22 mouse cellular contexts compared by ENCODE assay signal in the genomic region with DNA sequence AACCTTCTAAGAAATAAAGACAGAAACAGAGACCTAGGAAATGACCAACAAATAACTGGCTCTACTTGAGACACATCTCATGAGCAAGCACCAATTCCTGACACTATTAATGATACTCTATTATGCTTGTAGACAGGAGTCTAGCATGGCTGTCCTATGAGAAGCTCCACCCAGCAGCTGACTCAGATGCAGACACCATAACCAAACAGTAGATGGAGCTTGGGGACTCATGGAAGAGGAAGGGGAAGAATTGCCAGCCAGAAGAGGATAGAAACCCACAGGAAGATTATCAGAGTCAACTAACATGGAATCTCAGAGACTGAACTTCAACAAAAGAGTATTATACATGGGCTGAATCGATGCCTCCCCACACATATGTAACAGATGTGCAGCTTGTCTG.
DNase-seq lines count a peak whose midpoint lies in the region; ATAC-seq and TF ChIP-seq lines count a peak whose summit lies in the region.
"Had no signal": no experiment of that assay in that cellular context is flagged by ENCODE, and none has a peak within 500 bp of the region (broad histone marks: within the 10 kb centered on the region; RNA-seq: fewer than 3 reads in every experiment).

No protein-coding gene starts in this region.

- no peak overlapping the region for H3K4me3 ChIP-seq in heart, adult 2 months
- no peak overlapping the region for H3K4me3 ChIP-seq in heart, embryonic 12.5 days
- no peak overlapping the region for H3K4me3 ChIP-seq in lung, postnatal 0 days (ENCODE audit: low read depth, low read length)
- H3K4me3 ChIP-seq: hindbrain, embryonic 12.5 days; limb, embryonic 13.5 days; liver, embryonic 12.5 days; midbrain, embryonic 10.5 days; neural tube, embryonic 15.5 days had no signal

- ATAC-seq in heart, embryonic 12.5 days (ENCODE audit: insufficient number of reproducible peaks, low FRiP score): no peak
- no peak for ATAC-seq in lung, postnatal 0 days
- ATAC-seq: liver, embryonic 12.5 days had no signal

- no peaks in the 10 kb centered on the region for H3K79me2 ChIP-seq in heart, adult 2 months (replicated peaks; ENCODE audit: control insufficient read depth, insufficient read depth, low read length)

- intact Hi-C loops in heart, adult 2 months (cut with DNase I): loop anchor here (10.0 kb wide), 1 partner anchor 637 kb away; no protein-coding TSS in a partner anchor

- DNase-seq in heart, adult 2 months: no peak
- no peak for DNase-seq in lung, postnatal 0 days (ENCODE audit: low spot score)
- no peak for DNase-seq in lung, postnatal 36 days
- peak; percentile 14 for DNase-seq in Muller cell, postnatal 12 days (ENCODE audit: inconsistent ontology term)
- DNase-seq in retina, embryonic 14.5 days (ENCODE audit: low spot score): peak; percentile 24
- DNase-seq in urinary bladder, postnatal 36 days (ENCODE audit: low spot score in 2 of 2): no peak
- no peak for DNase-seq in yolk sac, embryonic 10.5 days (ENCODE audit: low spot score)
- DNase-seq: adrenal gland, adult 8-10 months; cerebellum, adult 8-10 months; cerebellum, postnatal 36 days; heart, postnatal 14 days; kidney, adult 18-20 months; kidney, postnatal 10 days; layer of hippocampus, postnatal 36 days; lung, adult 18-20 months had no signal

- peak; percentile 53 for TF ChIP-seq CTCF in heart, adult 2 months (IDR thresholded peaks at IDR 0.05)
- TF ChIP-seq CTCF in lung, postnatal 0 days (IDR thresholded peaks at IDR 0.05): peak; percentile 44

- H3K27ac ChIP-seq in heart, adult 2 months: no peak overlapping the region
- no peak overlapping the region for H3K27ac ChIP-seq in heart, embryonic 12.5 days (ENCODE audit: poor library complexity, severe bottlenecking)
- H3K27ac ChIP-seq in lung, postnatal 0 days (ENCODE audit: low read length): no peak overlapping the region
- H3K27ac ChIP-seq: hindbrain, embryonic 12.5 days; limb, embryonic 13.5 days; liver, embryonic 12.5 days; midbrain, embryonic 10.5 days; neural tube, embryonic 15.5 days had no signal

- no peaks in the 10 kb centered on the region for H3K9me3 ChIP-seq in heart, embryonic 12.5 days (replicated peaks)
- H3K9me3 ChIP-seq in lung, postnatal 0 days (ENCODE audit: low read length): no peaks in the 10 kb centered on the region
- H3K9me3 ChIP-seq: hindbrain, embryonic 12.5 days; limb, embryonic 13.5 days; liver, embryonic 12.5 days; midbrain, embryonic 10.5 days; neural tube, embryonic 15.5 days had no signal

- no peak for TF ChIP-seq POLR2A in heart, adult 2 months (IDR thresholded peaks at IDR 0.05; ENCODE audit: insufficient read depth, low read depth, low read length)

- H3K4me2 ChIP-seq in heart, embryonic 12.5 days: no peak overlapping the region
- no peak overlapping the region for H3K4me2 ChIP-seq in lung, postnatal 0 days (replicated peaks; ENCODE audit: low read depth, low read length)
- H3K4me2 ChIP-seq: heart, embryonic 11.5 days; hindbrain, embryonic 12.5 days; limb, embryonic 13.5 days; liver, embryonic 12.5 days; neural tube, embryonic 15.5 days had no signal

- no peaks in the 10 kb centered on the region for H3K27me3 ChIP-seq in heart, adult 2 months (ENCODE audit: control insufficient read depth, insufficient read depth, low read length)
- H3K27me3 ChIP-seq in heart, embryonic 12.5 days (replicated peaks): no peaks in the 10 kb centered on the region
- H3K27me3 ChIP-seq in lung, postnatal 0 days (replicated peaks; ENCODE audit: insufficient read depth, low read length): no peaks in the 10 kb centered on the region
- H3K27me3 ChIP-seq: hindbrain, embryonic 12.5 days; limb, embryonic 13.5 days; liver, embryonic 12.5 days; neural tube, embryonic 15.5 days had no signal

- no peak overlapping the region for H3K9ac ChIP-seq in heart, adult 2 months (ENCODE audit: low read depth, low read length)
- H3K9ac ChIP-seq in heart, embryonic 12.5 days: no peak overlapping the region
- no peak overlapping the region for H3K9ac ChIP-seq in lung, postnatal 0 days (replicated peaks; ENCODE audit: low read depth)
- H3K9ac ChIP-seq: hindbrain, embryonic 12.5 days; limb, embryonic 13.5 days; liver, embryonic 12.5 days; neural tube, embryonic 15.5 days had no signal

- no peaks in the 10 kb centered on the region for H3K36me3 ChIP-seq in heart, adult 2 months (ENCODE audit: control insufficient read depth, insufficient read depth, low read length)
- H3K36me3 ChIP-seq in heart, embryonic 12.5 days: no peaks in the 10 kb centered on the region
- no peaks in the 10 kb centered on the region for H3K36me3 ChIP-seq in lung, postnatal 0 days (ENCODE audit: insufficient read depth, low read length)
- H3K36me3 ChIP-seq: hindbrain, embryonic 12.5 days; limb, embryonic 13.5 days; liver, embryonic 12.5 days; midbrain, embryonic 10.5 days; neural tube, embryonic 15.5 days had no signal

- 64% methylated on average over 1 of the region's 1 CpGs for WGBS in heart, adult 2 months
- WGBS in heart, embryonic 12.5 days: 50% methylated on average over 1 of the region's 1 CpGs
- WGBS in lung, postnatal 0 days: 67% methylated on average over 1 of the region's 1 CpGs

- H3K4me1 ChIP-seq in heart, adult 2 months (ENCODE audit: control insufficient read depth, insufficient read depth, low read length): no peaks in the 10 kb centered on the region
- H3K4me1 ChIP-seq in heart, embryonic 12.5 days (replicated peaks): no peaks in the 10 kb centered on the region
- H3K4me1 ChIP-seq in lung, postnatal 0 days (ENCODE audit: insufficient read depth, low read depth, low read length): no peaks in the 10 kb centered on the region
- H3K4me1 ChIP-seq: hindbrain, embryonic 12.5 days; limb, embryonic 13.5 days; liver, embryonic 12.5 days; midbrain, embryonic 10.5 days; neural tube, embryonic 15.5 days had no signal

- TF ChIP-seq EP300 in heart, adult 2 months (IDR thresholded peaks at IDR 0.05; ENCODE audit: insufficient read depth, low read depth, low read length): no peak
- no peak for TF ChIP-seq EP300 in lung, postnatal 0 days (IDR thresholded peaks at IDR 0.05)

Comparison
In these comparisons a context has a peak if more than half of its experiments do, and no peak if none do; other contexts are left out.
1. DNase-seq: peak in Muller cell, postnatal 12 days (single experiment) and retina, embryonic 14.5 days (single experiment); none in heart, adult 2 months (0 of 2), lung, postnatal 0 days (single experiment), lung, postnatal 36 days (single experiment), urinary bladder, postnatal 36 days (0 of 2) and yolk sac, embryonic 10.5 days (single experiment).